Mouse (Mus musculus): ENCODE data around the gene Kctd13.

GRCm38 (mm10) chr7:126946530-126946929 lies 17.9 kb downstream of the Kctd13 start:
- TF ChIP-seq CTCF (IDR thresholded peaks at IDR 0.05; ENCODE audit: control insufficient read depth, insufficient read depth, low read length): peak; percentile 84
- TF ChIP-seq POLR2A (IDR thresholded peaks at IDR 0.05; ENCODE audit: borderline replicate concordance, control insufficient read depth, low read depth, low read length): no peak

Measured in bone marrow, adult 2 months (tissue).